Mouse (Mus musculus) cortical plate, adult 2 months (tissue): ENCODE measurements at regions not wholly inside any gene's neighbourhood (a gene's known extent, or its start where the extent isn't known, plus 50 kb on each side); places are given as distances from the start of the nearest gene placed in this dataset.

Experiments
- CTCF ChIP-seq: fragments of 200-500 bp; IDR thresholded peaks from 2 replicates; pipeline ENCODE4 v1.5.1; 2011; ENCODE audit warnings: mild to moderate bottlenecking, control low read depth, low read length; ENCODE audit not compliant: insufficient read depth; ENCODE audit errors: extremely low read depth
- POLR2A ChIP-seq: fragments of 200-500 bp; IDR thresholded peaks from 2 replicates; pipeline ENCODE4 v1.6.1; 2011; ENCODE audit warnings: mild to moderate bottlenecking, low read length, control low read depth; ENCODE audit not compliant: insufficient read depth; ENCODE audit errors: extremely low read depth

GRCm38 (mm10) chr7:58443297-58443696 lies 212.7 kb upstream of the Atp10a start:
- TF ChIP-seq CTCF: no peak
- no peak for TF ChIP-seq POLR2A
